Mouse (Mus musculus): ENCODE data around the gene Cyld. TPM values are rescaled to one million over a fixed set of nuclear protein-coding genes. Genes with fewer than 3 reads are reported as not detected.

The Cyld gene
- total and polyA plus RNA-seq, 2 experiments from 2014 or later, result 10.6 to 22.7 TPM

GRCm38 (mm10) chr8:88696228-88696627 lies 600 bp upstream of the Cyld start:
- Histone ChIP-seq H3K4me1 (ENCODE audit: insufficient read depth) (0 out of 2 replicates have a peak, but pooled peaks cover 3% of the 10 kb centered on the region), H3K4me3 (ENCODE audit: low read depth, low read length) (peak overlapping the region; percentile 83), H3K36me3 (ENCODE audit: insufficient read depth) (no peaks in the 10 kb centered on the region), H3K27me3 (ENCODE audit: insufficient read depth, low read length) (no peaks in the 10 kb centered on the region; the same call in 1 of the 2 replicates), H3K9me3 (ENCODE audit: low read length) (no peaks in the 10 kb centered on the region), H3K4me2 (ENCODE audit: low read depth) (peak overlapping the region; percentile 81), H3K9ac (0 out of 2 replicates have a peak overlapping the region, but pooled peaks have one; percentile 14), H3K27ac (ENCODE audit: low read depth, low read length) (no peak overlapping the region)
- TF ChIP-seq CTCF (IDR thresholded peaks at IDR 0.05; ENCODE audit: low read depth), result no peak
- 10% methylated on average over 7 of the region's 7 CpGs for WGBS
- no peak for DNase-seq
- peak; percentile 5; the same call in 1 of the 2 replicates for ATAC-seq

- Histone ChIP-seq H3K4me2 (ENCODE audit: low read depth) (peak overlapping the region; percentile 81), H3K4me1 (ENCODE audit: insufficient read depth) (0 out of 2 replicates have a peak, but pooled peaks cover 3% of the 10 kb centered on the region), H3K9me3 (ENCODE audit: low read length) (no peaks in the 10 kb centered on the region), H3K36me3 (ENCODE audit: insufficient read depth) (no peaks in the 10 kb centered on the region), H3K27ac (ENCODE audit: low read depth, low read length) (peak overlapping the region; percentile 83), H3K4me3 (ENCODE audit: low read depth, low read length) (peak overlapping the region; percentile 83), H3K9ac (peak overlapping the region; percentile 77), H3K27me3 (ENCODE audit: insufficient read depth, low read length) (no peaks in the 10 kb centered on the region)
- no peak for TF ChIP-seq CTCF (IDR thresholded peaks at IDR 0.05; ENCODE audit: low read depth)
- WGBS, result 12% methylated on average over 4 of the region's 4 CpGs
- DNase-seq (no peak), ATAC-seq (no peak)
These were observed 809 bp downstream of the Cyld start for GRCm38 (mm10) chr8:88697642-88698031.

GRCm38 (mm10) chr8:88698048-88698447 lies 1.2 kb downstream of the Cyld start:
- TF ChIP-seq CTCF (IDR thresholded peaks at IDR 0.05; ENCODE audit: low read depth), result no peak
- H3K27ac ChIP-seq (ENCODE audit: low read depth, low read length), result no peak overlapping the region
- ATAC-seq (no peak), DNase-seq (no peak)
- H3K36me3 ChIP-seq (ENCODE audit: insufficient read depth), result no peaks in the 10 kb centered on the region
- WGBS, result 19% methylated on average over 2 of the region's 2 CpGs
- H3K4me3 ChIP-seq (ENCODE audit: low read depth, low read length), result peak overlapping the region; percentile 83
- H3K9me3 ChIP-seq (ENCODE audit: low read length), result no peaks in the 10 kb centered on the region
- no peak overlapping the region for H3K9ac ChIP-seq
- no peaks in the 10 kb centered on the region for H3K27me3 ChIP-seq (ENCODE audit: insufficient read depth, low read length)
- H3K4me2 ChIP-seq (ENCODE audit: low read depth), result peak overlapping the region; percentile 81
- 0 out of 2 replicates have a peak, but pooled peaks cover 3% of the 10 kb centered on the region for H3K4me1 ChIP-seq (ENCODE audit: insufficient read depth)

- peak; percentile 70 for TF ChIP-seq CTCF (IDR thresholded peaks at IDR 0.05; ENCODE audit: low read depth)
- no peak for ATAC-seq
- 18% methylated on average over 2 of the region's 2 CpGs for WGBS
- H3K27ac ChIP-seq (ENCODE audit: low read depth, low read length), result no peak overlapping the region
- no peaks in the 10 kb centered on the region for H3K9me3 ChIP-seq (ENCODE audit: low read length)
- DNase-seq, result peak; percentile 47
- H3K9ac ChIP-seq, result no peak overlapping the region
- H3K27me3 ChIP-seq (ENCODE audit: insufficient read depth, low read length), result no peaks in the 10 kb centered on the region
- no peaks in the 10 kb centered on the region for H3K36me3 ChIP-seq (ENCODE audit: insufficient read depth)
- no peaks in the 10 kb centered on the region for H3K4me1 ChIP-seq (ENCODE audit: insufficient read depth)
- no peak overlapping the region for H3K4me2 ChIP-seq (ENCODE audit: low read depth)
- no peak overlapping the region for H3K4me3 ChIP-seq (ENCODE audit: low read depth, low read length)
These were observed 4.8 kb downstream of the Cyld start for GRCm38 (mm10) chr8:88701611-88702010.

GRCm38 (mm10) chr8:88702816-88703215 lies 6.0 kb downstream of the Cyld start:
- H3K4me3 ChIP-seq (ENCODE audit: low read depth, low read length), result no peak overlapping the region
- H3K27me3 ChIP-seq (ENCODE audit: insufficient read depth, low read length), result no peaks in the 10 kb centered on the region
- WGBS, result 83% methylated on average over 3 of the region's 3 CpGs
- no peak for DNase-seq
- H3K9ac ChIP-seq, result no peak overlapping the region
- H3K27ac ChIP-seq (ENCODE audit: low read depth, low read length), result no peak overlapping the region
- no peaks in the 10 kb centered on the region for H3K36me3 ChIP-seq (ENCODE audit: insufficient read depth)
- H3K4me2 ChIP-seq (ENCODE audit: low read depth), result no peak overlapping the region
- H3K9me3 ChIP-seq (ENCODE audit: low read length), result no peaks in the 10 kb centered on the region
- no peaks in the 10 kb centered on the region for H3K4me1 ChIP-seq (ENCODE audit: insufficient read depth)
- TF ChIP-seq CTCF (IDR thresholded peaks at IDR 0.05; ENCODE audit: low read depth), result no peak
- ATAC-seq, result no peak

GRCm38 (mm10) chr8:88723256-88723963 lies 26.6 kb downstream of the Cyld start:
- over 99% methylated on average over 2 of the region's 2 CpGs for WGBS

GRCm38 (mm10) chr8:88755175-88755791 lies 58.5 kb downstream of the Cyld start:
- no peaks in the 10 kb centered on the region for H3K4me1 ChIP-seq (ENCODE audit: insufficient read depth)
- TF ChIP-seq CTCF (IDR thresholded peaks at IDR 0.05; ENCODE audit: low read depth), result peak; percentile 86
- WGBS, result 2% methylated on average over 14 of the region's 14 CpGs
- peak overlapping the region; percentile 41 for H3K4me2 ChIP-seq (ENCODE audit: low read depth)
- DNase-seq (peak; percentile 93), ATAC-seq (peak; percentile 90)
- no peak overlapping the region for H3K4me3 ChIP-seq (ENCODE audit: low read depth, low read length)
- no peak overlapping the region for H3K9ac ChIP-seq
- no peak overlapping the region for H3K27ac ChIP-seq (ENCODE audit: low read depth, low read length)
- H3K9me3 ChIP-seq (ENCODE audit: low read length), result no peaks in the 10 kb centered on the region
- H3K27me3 ChIP-seq (ENCODE audit: insufficient read depth, low read length), result peaks cover 5% of the 10 kb centered on the region; the same call in 1 of the 2 replicates
- no peaks in the 10 kb centered on the region for H3K36me3 ChIP-seq (ENCODE audit: insufficient read depth)

More at GRCm38 (mm10) chr8:88723256-88723963, 26.6 kb downstream of the Cyld start:
- H3K9ac ChIP-seq, result no peak overlapping the region
- DNase-seq (no peak), ATAC-seq (no peak)
- no peaks in the 10 kb centered on the region for H3K27me3 ChIP-seq (ENCODE audit: insufficient read depth, low read length)
- no peak overlapping the region for H3K4me2 ChIP-seq (ENCODE audit: low read depth)
- H3K27ac ChIP-seq (ENCODE audit: low read depth, low read length), result no peak overlapping the region
- H3K4me3 ChIP-seq (ENCODE audit: low read depth, low read length), result no peak overlapping the region
- no peaks in the 10 kb centered on the region for H3K9me3 ChIP-seq (ENCODE audit: low read length)
- TF ChIP-seq CTCF (IDR thresholded peaks at IDR 0.05; ENCODE audit: low read depth), result no peak
- peaks cover 20% of the 10 kb centered on the region for H3K36me3 ChIP-seq (ENCODE audit: insufficient read depth)
- no peaks in the 10 kb centered on the region for H3K4me1 ChIP-seq (ENCODE audit: insufficient read depth)
